Mouse (Mus musculus): ENCODE measurements around the gene Tpst1.

DNA sequence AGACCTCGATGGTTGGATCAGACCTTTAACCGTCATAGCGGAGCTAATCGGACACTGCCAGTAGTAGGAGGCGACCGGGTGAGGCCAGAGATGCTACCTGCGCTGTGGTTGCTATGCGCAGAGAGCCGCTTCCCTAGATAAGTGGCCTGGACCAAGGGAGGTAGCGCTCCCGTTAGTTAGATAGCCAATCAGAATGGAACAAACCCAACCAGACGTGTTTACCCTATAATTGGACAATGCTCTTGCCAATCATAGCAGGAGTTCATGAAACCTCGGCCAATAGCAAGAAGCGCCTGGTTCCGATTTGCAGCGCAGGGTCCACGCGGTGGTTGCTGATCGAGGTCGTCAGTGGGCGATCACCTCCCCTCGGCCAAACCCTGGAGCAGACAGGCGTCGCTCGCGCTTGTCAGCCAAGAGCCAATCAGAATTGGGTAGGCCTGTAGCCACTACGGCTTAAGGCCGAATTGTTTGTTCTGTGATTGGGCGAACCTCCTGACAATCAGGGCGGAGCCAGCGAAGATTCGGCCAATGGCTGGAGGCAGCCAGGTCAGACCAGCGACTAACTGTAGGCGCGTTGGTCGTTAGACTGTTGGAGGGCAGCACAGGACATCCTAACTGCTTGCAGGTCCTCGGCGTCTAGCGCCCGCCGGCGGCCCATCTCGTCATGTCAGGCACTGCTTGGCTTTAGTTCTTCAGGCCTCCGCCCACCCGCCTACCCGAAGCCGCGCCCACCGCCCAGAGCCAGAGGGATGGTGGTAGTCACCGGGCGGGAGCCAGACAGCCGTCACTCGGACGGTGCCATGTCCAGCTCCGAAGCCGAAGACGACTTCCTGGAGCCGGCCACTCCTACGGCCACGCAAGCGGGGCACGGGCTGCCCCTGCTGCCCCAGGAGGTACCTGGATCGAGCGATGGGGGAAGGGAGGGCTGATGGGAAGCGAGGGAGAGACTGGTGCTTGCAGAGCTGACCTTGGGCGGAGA is 71.5 kb downstream of the Tpst1 start, which contains the start of gene Kctd7:
- no peak for TF ChIP-seq GATA1 (IDR thresholded peaks at IDR 0.05; ENCODE audit: borderline replicate concordance, low read length)
- TF ChIP-seq FLI1 (IDR thresholded peaks at IDR 0.05; ENCODE audit: low read length), result no peak
